Mouse (Mus musculus) layer of hippocampus, adult 18-20 months (tissue): ENCODE results near the gene Fcrl5. TPM values are rescaled to one million over a fixed set of nuclear protein-coding genes. Genes with fewer than 3 reads are reported as not detected.
A peak's percentile ranks its signal among the peaks of the same experiment; 100 is the strongest.

Experiments used
- DNase-seq, 2 experiments: peaks; one replicate each; pipeline ENCODE4 v3.0.0; 2022; ENCODE audit warnings: low spot score in 2 of 2
- total RNA-seq, 2 experiments: library from RNA; stranded (reverse); gene quantifications; 2 replicates each; pipeline ENCODE4 v1.2.3; 2021

The Fcrl5 gene
- total RNA-seq, 2 experiments from 2014 or later = not detected

GRCm38 (mm10) chr3:87500088-87501055 is 64.8 kb downstream of the Fcrl5 start:
- no peak for DNase-seq

GRCm38 (mm10) chr3:87501151-87501550 is 65.6 kb downstream of the Fcrl5 start:
- no peak for DNase-seq

GRCm38 (mm10) chr3:87502771-87503170 is 67.2 kb downstream of the Fcrl5 start:
- no peak for DNase-seq

- DNase-seq = peak in 1 of 2 experiments; percentile 63
Observed at GRCm38 (mm10) chr3:87504330-87504729, 68.8 kb downstream of the Fcrl5 start.

GRCm38 (mm10) chr3:87504749-87505425 is 69.3 kb downstream of the Fcrl5 start:
- no peak for DNase-seq

- no peak for DNase-seq
Observed at GRCm38 (mm10) chr3:87506456-87507416, 71.2 kb downstream of the Fcrl5 start.

GRCm38 (mm10) chr3:87508205-87508901 is 72.8 kb downstream of the Fcrl5 start:
- peak; percentile 64 to 90 for DNase-seq

GRCm38 (mm10) chr3:87509061-87509460 is 73.5 kb downstream of the Fcrl5 start:
- DNase-seq = no peak

GRCm38 (mm10) chr3:87510832-87511231 is 75.3 kb downstream of the Fcrl5 start:
- no peak for DNase-seq

- no peak for DNase-seq
Observed at GRCm38 (mm10) chr3:87511971-87512765, 76.6 kb downstream of the Fcrl5 start.

- no peak for DNase-seq
Observed at GRCm38 (mm10) chr3:87515567-87516081, 80.1 kb downstream of the Fcrl5 start.

GRCm38 (mm10) chr3:87518425-87518824 is 82.9 kb downstream of the Fcrl5 start:
- no peak for DNase-seq

GRCm38 (mm10) chr3:87521126-87521525 is 85.6 kb downstream of the Fcrl5 start:
- DNase-seq = no peak

- no peak for DNase-seq
Observed at GRCm38 (mm10) chr3:87521833-87522232, 86.3 kb downstream of the Fcrl5 start.

- DNase-seq = no peak
Observed at GRCm38 (mm10) chr3:87523701-87524100, 88.1 kb downstream of the Fcrl5 start.

GRCm38 (mm10) chr3:87525043-87525836 is 89.7 kb downstream of the Fcrl5 start, which contains the start of gene Etv3:
Gene Etv3 (plus strand): TSS chr3:87525407.
- peak; percentile 88 to 92 for DNase-seq

GRCm38 (mm10) chr3:87525837-87526570 is 90.4 kb downstream of the Fcrl5 start:
- DNase-seq = peak in 1 of 2 experiments; percentile 20

- DNase-seq = no peak
Observed at GRCm38 (mm10) chr3:87527139-87527538, 91.6 kb downstream of the Fcrl5 start.
